Mouse (Mus musculus) hindbrain, embryonic 12.5 days (tissue): ENCODE measurements around the gene Slfn5. TPM values are rescaled to one million over a fixed set of nuclear protein-coding genes. Genes with fewer than 3 reads are reported as not detected.
"Not testable (repeated sequence)": the region's sequence is repeated elsewhere in the genome, so short reads cannot be mapped to it uniquely, and the experiment has no call there.

Experiments
- ATAC-seq: fragments of 200-750 bp; cut with Nextera tagmentation; 2 replicates; pipeline ENCODE4 v1.8.0; 2017; ENCODE audit warnings: moderate TSS enrichment; ENCODE audit not compliant: low FRiP score
- H3K27ac ChIP-seq: fragments of 300-500 bp; sonication (generic); 2 replicates; pipeline ENCODE4 v1.5.1; 2016; ENCODE audit warnings: mild to moderate bottlenecking
- H3K27me3 ChIP-seq: fragments of 300-500 bp; sonication (generic); 2 replicates; pipeline ENCODE4 v1.6.1; 2016; ENCODE audit warnings: mild to moderate bottlenecking
- H3K36me3 ChIP-seq: fragments of 300-500 bp; sonication (generic); 2 replicates; pipeline ENCODE4 v1.6.1; 2016; ENCODE audit warnings: mild to moderate bottlenecking
- H3K4me1 ChIP-seq: fragments of 300-500 bp; sonication (generic); 2 replicates; pipeline ENCODE4 v1.6.1; 2016
- H3K4me2 ChIP-seq: fragments of 300-500 bp; sonication (generic); replicated peaks from 2 replicates; pipeline ENCODE4 v1.6.1; 2016; ENCODE audit warnings: mild to moderate bottlenecking
- H3K4me3 ChIP-seq: fragments of 300-500 bp; sonication (generic); 2 replicates; pipeline ENCODE4 v1.5.1; 2016; ENCODE audit warnings: mild to moderate bottlenecking
- H3K9ac ChIP-seq: fragments of 300-500 bp; sonication (generic); 2 replicates; pipeline ENCODE4 v1.6.1; 2016; ENCODE audit warnings: mild to moderate bottlenecking, moderate library complexity
- H3K9me3 ChIP-seq: fragments of 300-500 bp; sonication (generic); replicated peaks from 2 replicates; pipeline ENCODE4 v1.6.1; 2016; ENCODE audit warnings: mild to moderate bottlenecking
- WGBS: fragments of 180-500 bp; shearing (Covaris S2); methylation state at CpG from one replicate; pipeline ENCODE4 v1.1.7; 2016; 5-methylcytosine and 5-hydroxymethylcytosine counted together
- polyA plus RNA-seq: library from polyadenylated mRNA; unstranded; fragments of >200 nt; fragmentation: Nextera tagmentation; extraction: Ambion mirVana; gene quantifications from 2 replicates; pipeline ENCODE4 v1.2.1, GENCODE M21; 2016

The Slfn5 gene
- polyA plus RNA-seq, 1 experiment from 2014 or later: 1.1 TPM

DNA sequence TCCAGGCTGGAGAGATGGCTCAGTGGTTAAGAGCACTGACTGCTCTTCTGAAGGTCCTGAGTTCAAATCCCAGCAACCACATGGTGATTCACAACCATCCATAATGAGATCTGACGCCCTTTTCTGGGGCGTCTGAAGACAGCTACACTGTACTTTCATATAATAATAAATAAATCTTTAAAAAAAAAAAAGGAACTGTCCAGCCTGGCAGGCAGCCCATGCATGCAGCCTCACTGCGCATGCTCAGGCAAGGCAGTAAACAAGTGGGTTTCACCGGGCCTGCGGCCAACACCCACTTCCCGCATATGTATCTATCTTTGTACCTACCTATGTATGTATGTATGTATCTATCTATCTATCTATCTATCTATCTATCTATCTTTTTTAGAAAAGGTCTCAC lies 27.2 kb upstream of the Slfn5 start:
- H3K36me3 ChIP-seq, H3K4me3 ChIP-seq, H3K4me2 ChIP-seq, ATAC-seq, H3K9ac ChIP-seq, H3K4me1 ChIP-seq, H3K27ac ChIP-seq, H3K9me3 ChIP-seq: not testable (repeated sequence)
- 91% methylated on average over 6 of the region's 6 CpGs for WGBS
- H3K27me3 ChIP-seq: peaks cover 46% of the 10 kb centered on the region

DNA sequence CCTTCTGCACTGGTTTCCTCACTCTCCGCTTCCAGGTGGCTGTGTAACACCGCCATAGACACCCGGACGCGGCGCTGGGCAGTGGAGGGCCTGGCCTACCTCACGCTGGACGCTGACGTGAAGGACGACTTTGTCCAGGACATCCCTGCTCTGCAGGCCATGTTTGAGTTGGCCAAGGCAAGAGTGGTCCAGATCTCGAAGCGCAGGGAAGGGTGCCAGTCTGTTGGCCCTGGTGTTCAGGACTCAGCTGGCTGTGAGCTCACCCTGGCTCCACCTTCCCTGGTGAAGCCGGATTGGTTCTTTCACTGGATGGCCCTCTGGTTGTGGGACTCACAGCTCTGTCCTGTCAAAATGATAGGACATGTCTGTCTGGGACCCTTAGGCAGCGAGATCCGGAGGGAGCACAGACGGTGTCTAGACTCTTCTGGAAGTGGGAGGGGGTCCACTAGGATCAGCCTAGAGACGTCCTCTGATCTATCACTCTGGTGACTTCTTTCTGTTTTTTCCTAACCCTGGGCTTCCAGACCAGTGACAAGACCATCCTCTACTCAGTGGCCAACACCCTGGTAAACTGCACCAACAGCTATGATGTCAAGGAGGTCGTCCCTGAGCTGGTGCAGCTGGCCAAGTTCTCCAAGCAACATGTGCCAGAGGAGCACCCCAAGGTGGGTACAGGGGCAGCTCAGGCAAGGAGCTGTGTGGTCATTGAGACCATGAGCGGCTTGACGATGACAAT lies 22.1 kb upstream of the Slfn5 start:
- no peak for ATAC-seq
- Histone ChIP-seq H3K4me1 (peaks cover 10% of the 10 kb centered on the region), H3K4me2 (no peak overlapping the region), H3K27me3 (peaks cover 65% of the 10 kb centered on the region), H3K9me3 (no peaks in the 10 kb centered on the region), H3K9ac (no peak overlapping the region), H3K27ac (no peak overlapping the region), H3K4me3 (no peak overlapping the region), H3K36me3 (no peaks in the 10 kb centered on the region)
- 33% methylated on average over 20 of the region's 20 CpGs for WGBS

DNA sequence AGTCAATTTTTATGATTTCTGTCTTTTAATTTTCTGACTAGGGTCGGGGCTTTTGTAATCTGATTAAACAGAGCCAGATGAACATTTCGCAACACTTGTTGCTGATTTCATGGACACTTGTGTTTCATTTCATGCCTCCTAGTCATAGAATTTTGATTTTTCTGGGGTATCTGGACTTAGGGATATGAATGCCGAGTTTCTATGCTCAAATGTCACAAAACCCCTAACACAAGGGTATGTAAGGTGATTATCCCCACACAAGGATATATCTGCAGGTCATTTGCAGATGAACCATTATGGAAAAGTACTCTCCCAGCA lies 21.6 kb upstream of the Slfn5 start:
- 51% methylated on average over 3 of the region's 3 CpGs for WGBS
- Histone ChIP-seq H3K4me2 (no peak overlapping the region), H3K27ac (no peak overlapping the region), H3K9ac (no peak overlapping the region), H3K4me3 (no peak overlapping the region), H3K9me3 (no peaks in the 10 kb centered on the region), H3K36me3 (no peaks in the 10 kb centered on the region), H3K27me3 (peaks cover 70% of the 10 kb centered on the region), H3K4me1 (peaks cover 10% of the 10 kb centered on the region)
- ATAC-seq: no peak

DNA sequence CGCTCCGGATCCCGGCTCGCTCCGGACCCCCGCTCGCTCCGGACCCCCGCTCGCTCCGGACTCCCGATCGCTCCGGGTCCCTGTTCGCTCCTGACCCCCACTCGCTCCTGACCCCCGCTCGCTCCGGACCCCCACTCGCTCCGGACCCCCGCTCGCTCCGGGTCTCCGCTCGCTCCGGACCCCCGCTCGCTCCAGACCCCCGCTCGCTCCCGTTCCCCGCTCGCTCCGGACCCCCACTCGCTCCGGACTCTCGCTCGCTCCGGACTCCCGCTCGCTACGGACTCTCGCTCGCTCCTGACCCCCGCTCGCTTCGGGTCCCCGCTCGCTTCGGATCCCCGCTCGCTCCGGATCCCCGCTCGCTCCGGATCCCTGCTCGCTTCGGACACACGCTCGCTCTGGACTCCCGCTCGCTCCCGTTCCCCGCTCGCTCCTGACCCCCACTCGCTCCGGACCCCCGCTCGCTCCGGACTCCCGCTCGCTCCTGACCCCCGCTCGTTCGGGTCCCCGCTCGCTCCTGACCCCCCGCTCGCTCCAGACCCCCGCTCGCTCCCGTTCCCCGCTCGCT lies 20.7 kb upstream of the Slfn5 start:
- peaks cover 71% of the 10 kb centered on the region for H3K27me3 ChIP-seq
- 2% methylated on average over 81 of the region's 85 CpGs for WGBS
- peak overlapping the region; percentile 50 for H3K4me3 ChIP-seq
- ATAC-seq, H3K9me3 ChIP-seq, H3K36me3 ChIP-seq, H3K27ac ChIP-seq: not testable (repeated sequence)
- peaks cover 10% of the 10 kb centered on the region for H3K4me1 ChIP-seq
- H3K4me2 ChIP-seq: peak overlapping the region; percentile 96
- H3K9ac ChIP-seq: peak overlapping the region; percentile 38

GRCm38 (mm10) chr11:82931161-82931560 lies 20.0 kb upstream of the Slfn5 start:
- not testable (repeated sequence) for H3K9me3 ChIP-seq, H3K27ac ChIP-seq, H3K36me3 ChIP-seq, ATAC-seq
- Histone ChIP-seq H3K9ac (peak overlapping the region; percentile 53), H3K4me1 (peaks cover 10% of the 10 kb centered on the region), H3K4me2 (peak overlapping the region; percentile 96), H3K27me3 (peaks cover 73% of the 10 kb centered on the region), H3K4me3 (peak overlapping the region; percentile 50)
- WGBS: 1% methylated on average over 51 of the region's 63 CpGs

DNA sequence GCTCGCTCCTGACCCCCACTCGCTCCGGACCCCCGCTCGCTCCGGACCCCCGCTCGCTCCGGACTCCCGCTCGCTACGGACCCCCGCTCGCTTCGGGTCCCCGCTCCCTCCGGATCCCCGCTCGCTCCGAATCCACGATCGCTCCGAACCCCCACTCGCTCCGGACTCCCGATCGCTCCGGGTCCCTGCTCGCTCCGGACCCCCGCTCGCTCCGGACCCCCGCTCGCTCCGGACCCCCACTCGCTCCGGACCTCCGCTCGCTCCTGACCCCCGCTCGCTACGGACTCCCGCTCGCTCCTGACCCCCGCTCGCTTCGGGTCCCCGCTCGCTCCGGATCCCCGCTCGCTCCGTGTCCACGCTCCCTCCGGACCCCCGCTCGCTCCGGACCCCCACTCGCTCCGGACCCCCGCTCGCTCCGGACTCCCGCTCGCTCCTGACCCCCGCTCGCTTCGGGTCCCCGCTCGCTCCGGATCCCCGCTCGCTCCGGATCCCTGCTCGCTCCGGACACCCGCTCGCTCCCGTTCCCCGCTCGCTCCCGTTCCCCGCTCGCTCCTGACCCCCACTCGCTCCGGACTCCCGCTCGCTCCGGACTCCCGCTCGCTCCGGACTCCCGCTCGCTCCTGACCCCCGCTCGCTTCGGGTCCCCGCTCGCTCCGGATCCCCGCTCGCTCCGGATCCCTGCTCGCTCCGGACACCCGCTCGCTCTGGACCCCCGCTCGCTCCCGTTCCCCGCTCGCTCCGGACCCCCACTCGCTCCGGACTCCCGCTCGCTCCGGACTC lies 19.3 kb upstream of the Slfn5 start:
- H3K27ac ChIP-seq, H3K36me3 ChIP-seq, ATAC-seq, H3K9me3 ChIP-seq: not testable (repeated sequence)
- H3K27me3 ChIP-seq: peaks cover 73% of the 10 kb centered on the region
- H3K4me1 ChIP-seq: peaks cover 10% of the 10 kb centered on the region
- WGBS: 1% methylated on average over 101 of the region's 119 CpGs
- H3K4me3 ChIP-seq: peak overlapping the region; percentile 50
- H3K9ac ChIP-seq: peak overlapping the region; percentile 53
- H3K4me2 ChIP-seq: peak overlapping the region; percentile 96

- Histone ChIP-seq H3K9me3 (no peaks in the 10 kb centered on the region), H3K4me3 (peak overlapping the region; percentile 50), H3K9ac (peak overlapping the region; percentile 51), H3K4me1 (peaks cover 10% of the 10 kb centered on the region), H3K27me3 (peaks cover 72% of the 10 kb centered on the region), H3K4me2 (peak overlapping the region; percentile 96), H3K27ac (no peak overlapping the region), H3K36me3 (no peaks in the 10 kb centered on the region)
- no peak for ATAC-seq
- WGBS: 2% methylated on average over 27 of the region's 29 CpGs
Measured at GRCm38 (mm10) chr11:82933186-82933585, 18.0 kb upstream of the Slfn5 start.

DNA sequence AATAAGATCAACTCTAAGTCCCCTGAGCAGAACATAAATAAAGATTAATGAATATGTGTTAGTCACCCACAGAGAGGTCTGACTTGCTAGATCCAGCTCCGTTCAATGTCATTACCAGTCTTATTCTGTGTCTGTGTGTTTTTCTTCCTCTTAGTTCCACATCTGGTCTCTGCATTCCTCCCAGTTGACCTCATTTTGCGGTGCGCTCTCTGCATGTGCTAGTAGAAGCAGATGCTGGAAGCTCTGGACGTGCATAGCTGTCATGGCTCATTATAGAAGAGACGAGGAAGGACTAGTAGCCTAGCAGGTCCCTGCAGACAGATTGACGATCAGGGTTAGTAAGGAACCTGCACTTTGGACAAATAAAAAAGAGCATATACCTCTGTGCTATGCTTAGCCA lies 7.8 kb upstream of the Slfn5 start:
- no peak overlapping the region for H3K4me3 ChIP-seq
- H3K9me3 ChIP-seq: no peaks in the 10 kb centered on the region
- no peak overlapping the region for H3K9ac ChIP-seq
- H3K27me3 ChIP-seq: peaks cover 8% of the 10 kb centered on the region
- ATAC-seq: no peak
- 51% methylated on average over 6 of the region's 6 CpGs for WGBS
- no peak overlapping the region for H3K27ac ChIP-seq
- no peaks in the 10 kb centered on the region for H3K4me1 ChIP-seq
- no peaks in the 10 kb centered on the region for H3K36me3 ChIP-seq
- H3K4me2 ChIP-seq: no peak overlapping the region

DNA sequence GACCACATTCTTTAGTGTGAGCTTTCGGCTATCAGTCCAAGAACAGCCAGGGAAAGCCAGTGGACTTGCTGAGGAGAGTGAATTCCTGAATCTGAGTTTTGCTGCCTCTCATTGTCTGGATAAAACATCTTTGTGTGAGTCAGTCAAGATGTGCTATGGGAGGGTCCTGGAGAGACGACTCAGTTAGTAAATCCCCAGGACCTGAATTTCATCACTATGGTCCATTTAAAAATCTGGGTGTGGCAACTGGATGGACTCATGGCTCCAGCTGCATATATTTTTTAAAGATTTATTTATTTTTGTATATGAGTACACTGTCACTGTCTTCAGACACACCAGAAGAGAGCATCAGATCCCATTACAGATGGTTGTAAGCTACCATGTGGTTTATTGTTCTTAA lies 5.5 kb upstream of the Slfn5 start:
- no peak overlapping the region for H3K9ac ChIP-seq
- 73% methylated on average over 2 of the region's 2 CpGs for WGBS
- no peak for ATAC-seq
- H3K27ac ChIP-seq: no peak overlapping the region
- H3K9me3 ChIP-seq: no peaks in the 10 kb centered on the region
- no peak overlapping the region for H3K4me3 ChIP-seq
- no peaks in the 10 kb centered on the region for H3K36me3 ChIP-seq
- no peaks in the 10 kb centered on the region for H3K4me1 ChIP-seq
- no peak overlapping the region for H3K4me2 ChIP-seq
- H3K27me3 ChIP-seq: peaks cover 14% of the 10 kb centered on the region

DNA sequence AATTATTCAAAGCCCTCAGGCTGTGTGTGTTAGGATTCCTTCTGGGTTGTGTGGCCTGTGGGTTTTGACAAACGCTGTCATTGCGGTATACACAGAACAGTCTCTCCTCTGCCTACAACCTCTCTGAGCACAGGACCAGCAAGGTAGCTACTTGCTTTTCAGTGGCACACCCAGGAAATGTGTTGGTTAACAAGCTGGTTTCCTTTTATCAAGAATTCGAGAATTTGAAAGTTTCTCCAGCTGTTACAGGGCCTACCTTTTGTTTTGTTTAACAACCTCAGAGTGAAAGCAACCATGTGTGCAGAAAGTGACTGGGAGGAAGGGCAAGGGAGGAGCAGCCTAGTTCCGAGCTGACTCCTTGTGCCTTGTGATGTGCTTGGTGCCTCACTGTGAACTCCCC lies 3.7 kb upstream of the Slfn5 start:
- H3K4me3 ChIP-seq: no peak overlapping the region
- 0 out of 2 replicates have a peak, but pooled peaks cover 3% of the 10 kb centered on the region for H3K4me1 ChIP-seq
- H3K4me2 ChIP-seq: no peak overlapping the region
- H3K27me3 ChIP-seq: peaks cover 32% of the 10 kb centered on the region
- H3K9me3 ChIP-seq: no peaks in the 10 kb centered on the region
- WGBS: 45% methylated on average over 4 of the region's 4 CpGs
- no peak overlapping the region for H3K27ac ChIP-seq
- H3K9ac ChIP-seq: no peak overlapping the region
- no peak for ATAC-seq
- H3K36me3 ChIP-seq: no peaks in the 10 kb centered on the region

- H3K4me2 ChIP-seq: no peak overlapping the region
- no peak for ATAC-seq
- H3K4me1 ChIP-seq: 0 out of 2 replicates have a peak, but pooled peaks cover 3% of the 10 kb centered on the region
- no peak overlapping the region for H3K9ac ChIP-seq
- peaks cover 46% of the 10 kb centered on the region for H3K27me3 ChIP-seq
- H3K27ac ChIP-seq: no peak overlapping the region
- no peak overlapping the region for H3K4me3 ChIP-seq
- no peaks in the 10 kb centered on the region for H3K9me3 ChIP-seq
- no peaks in the 10 kb centered on the region for H3K36me3 ChIP-seq
- 84% methylated on average over 9 of the region's 9 CpGs for WGBS
Measured at GRCm38 (mm10) chr11:82949036-82949435, 2.1 kb upstream of the Slfn5 start.

GRCm38 (mm10) chr11:82951865-82952611 lies 889 bp downstream of the Slfn5 start:
- Histone ChIP-seq H3K9ac (no peak overlapping the region), H3K27ac (no peak overlapping the region), H3K4me3 (peak overlapping the region; percentile 7; the same call in 1 of the 2 replicates), H3K36me3 (no peaks in the 10 kb centered on the region), H3K27me3 (peaks cover 49% of the 10 kb centered on the region), H3K4me2 (peak overlapping the region; percentile 25; the same call in 1 of the 2 replicates), H3K4me1 (0 out of 2 replicates have a peak, but pooled peaks cover 3% of the 10 kb centered on the region), H3K9me3 (no peaks in the 10 kb centered on the region)
- WGBS: 11% methylated on average over 28 of the region's 28 CpGs
- no peak for ATAC-seq
